Mouse (Mus musculus) liver, embryonic 14.5 days (tissue): ENCODE measurements around the gene Nmu.

Experiments used
- CTCF ChIP-seq: IDR thresholded peaks from 2 replicates; pipeline ENCODE4 v1.5.1; 2016; ENCODE audit warnings: antibody characterized with exemption, low read depth, control low read depth
- EP300 ChIP-seq: IDR thresholded peaks from 2 replicates; pipeline ENCODE4 v1.6.1; 2016; ENCODE audit warnings: antibody characterized with exemption, low read depth

GRCm38 (mm10) chr5:76360786-76361185, 2.8 kb downstream of the Nmu start:
- TF ChIP-seq CTCF (no peak), EP300 (no peak)
